Mouse (Mus musculus) stomach, embryonic 15.5 days (tissue): Measurements from ENCODE around the gene Tjp1. TPM values are rescaled to one million over a fixed set of nuclear protein-coding genes. Genes with fewer than 3 reads are reported as not detected.

ENCODE experiments used
- ATAC-seq: fragments of 200-750 bp; cut with Nextera tagmentation; 2 replicates; pipeline ENCODE4 v1.8.0; 2017; ENCODE audit warnings: low read depth, moderate number of reproducible peaks, moderate TSS enrichment; ENCODE audit not compliant: insufficient read depth, low FRiP score
- H3K27ac ChIP-seq: fragments of 300-500 bp; sonication (generic); 2 replicates; pipeline ENCODE4 v1.5.1; 2015; ENCODE audit warnings: mild to moderate bottlenecking, inconsistent platforms
- H3K27me3 ChIP-seq: fragments of 300-500 bp; sonication (generic); replicated peaks from 2 replicates; pipeline ENCODE4 v1.6.1; 2015; ENCODE audit warnings: inconsistent platforms
- H3K36me3 ChIP-seq: fragments of 300-500 bp; sonication (generic); 2 replicates; pipeline ENCODE4 v1.6.1; 2015; ENCODE audit warnings: inconsistent platforms
- H3K4me1 ChIP-seq: fragments of 300-500 bp; sonication (generic); 2 replicates; pipeline ENCODE4 v1.6.1; 2015; ENCODE audit warnings: inconsistent platforms
- H3K4me2 ChIP-seq: fragments of 300-500 bp; sonication (generic); 2 replicates; pipeline ENCODE4 v1.6.1; 2015; ENCODE audit warnings: mild to moderate bottlenecking, inconsistent platforms
- H3K4me3 ChIP-seq: fragments of 300-500 bp; sonication (generic); replicated peaks from 2 replicates; pipeline ENCODE4 v1.5.1; 2015; ENCODE audit warnings: inconsistent platforms
- H3K9ac ChIP-seq: fragments of 300-500 bp; sonication (generic); 2 replicates; pipeline ENCODE4 v1.6.1; 2015; ENCODE audit warnings: inconsistent platforms
- H3K9me3 ChIP-seq: fragments of 300-500 bp; sonication (generic); 2 replicates; pipeline ENCODE4 v1.6.1; 2016; ENCODE audit warnings: inconsistent platforms
- WGBS: fragments of 180-500 bp; shearing (Covaris S2); methylation state at CpG from one replicate; pipeline ENCODE4 v1.1.7; 2015; 5-methylcytosine and 5-hydroxymethylcytosine counted together
- polyA plus RNA-seq: library from polyadenylated mRNA; unstranded; fragments of >200 nt; fragmentation: Nextera tagmentation; extraction: Ambion mirVana; gene quantifications from 2 replicates; pipeline ENCODE4 v1.2.1, GENCODE M21; 2015

Tjp1 gene
- polyA plus RNA-seq, 1 experiment from 2014 or later: 23.1 TPM

DNA sequence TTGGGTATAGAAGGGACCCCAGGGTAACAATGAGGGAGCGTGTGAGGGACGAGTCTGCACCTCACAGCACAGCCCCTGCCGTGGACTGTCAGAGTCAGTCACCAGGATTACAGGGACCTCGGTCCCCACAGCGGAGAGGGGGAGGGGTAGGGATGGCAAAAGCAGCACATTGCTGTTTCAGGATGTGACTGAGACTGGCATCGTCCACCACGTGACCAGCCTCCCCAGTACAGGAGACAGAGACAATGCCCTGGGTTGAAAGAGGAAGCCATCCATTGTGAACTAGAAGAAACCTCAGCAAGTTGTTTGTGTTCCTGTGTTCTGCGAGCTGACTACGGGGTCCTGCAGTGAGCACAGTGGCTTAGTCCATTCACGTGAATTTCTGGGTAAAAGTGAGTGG, 106.1 kb downstream of the Tjp1 start:
- Histone ChIP-seq H3K4me3 (no peak overlapping the region), H3K9ac (no peak overlapping the region), H3K27ac (no peak overlapping the region), H3K9me3 (no peaks in the 10 kb centered on the region), H3K27me3 (no peaks in the 10 kb centered on the region), H3K4me2 (no peak overlapping the region), H3K4me1 (no peaks in the 10 kb centered on the region; the same call in 1 of the 2 replicates), H3K36me3 (no peaks in the 10 kb centered on the region)
- peak; percentile 48; the same call in 1 of the 2 replicates for ATAC-seq
- WGBS: 36% methylated on average over 10 of the region's 10 CpGs

DNA sequence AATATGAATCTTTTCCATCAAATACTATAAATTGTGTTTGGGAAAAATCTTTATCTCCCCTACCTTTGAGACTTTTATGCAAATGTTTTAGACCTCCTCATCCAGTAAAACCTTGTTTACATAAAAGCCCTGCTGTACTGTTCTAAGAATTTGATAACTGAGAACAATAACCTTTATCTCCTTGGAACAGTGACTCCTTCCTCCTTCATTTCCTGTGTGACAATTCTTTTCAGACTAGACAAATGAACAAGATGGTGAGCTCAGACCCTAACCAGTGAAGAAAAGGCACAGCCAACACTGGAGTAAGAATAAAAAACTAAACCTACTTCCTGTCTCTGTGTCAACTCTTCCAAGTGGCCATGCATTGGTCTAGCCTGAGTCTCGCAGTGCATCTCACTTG, 107.7 kb downstream of the Tjp1 start:
- H3K9ac ChIP-seq: no peak overlapping the region
- H3K4me1 ChIP-seq: no peaks in the 10 kb centered on the region; the same call in 1 of the 2 replicates
- H3K4me3 ChIP-seq: no peak overlapping the region
- H3K36me3 ChIP-seq: no peaks in the 10 kb centered on the region
- no peak overlapping the region for H3K4me2 ChIP-seq
- no peak for ATAC-seq
- H3K9me3 ChIP-seq: no peaks in the 10 kb centered on the region
- no peak overlapping the region for H3K27ac ChIP-seq
- no peaks in the 10 kb centered on the region for H3K27me3 ChIP-seq
- WGBS: 72% methylated on average over 1 of the region's 1 CpGs

DNA sequence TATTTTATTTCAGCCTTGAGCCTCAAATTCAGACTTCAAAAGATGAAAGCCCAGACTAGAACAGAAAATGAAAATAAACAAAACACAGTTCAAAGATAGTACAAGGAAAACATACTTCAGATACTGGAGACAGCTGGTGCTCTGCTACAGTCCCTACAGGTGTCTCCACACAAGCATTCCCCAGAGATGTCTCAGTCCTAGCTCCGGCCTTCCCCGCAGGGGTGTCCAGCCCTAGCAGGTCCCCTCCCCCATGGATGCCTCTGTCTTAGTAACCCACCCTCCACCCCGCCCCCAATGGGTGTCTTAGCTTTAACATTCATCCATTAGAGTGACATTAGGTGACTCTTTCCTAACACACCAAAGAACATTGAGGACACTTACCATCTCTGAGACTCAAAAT, 108.6 kb downstream of the Tjp1 start:
- no peak for ATAC-seq
- Histone ChIP-seq H3K4me1 (peaks cover 4% of the 10 kb centered on the region; the same call in 1 of the 2 replicates), H3K4me2 (no peak overlapping the region), H3K36me3 (no peaks in the 10 kb centered on the region), H3K9me3 (no peaks in the 10 kb centered on the region), H3K27me3 (no peaks in the 10 kb centered on the region), H3K9ac (no peak overlapping the region), H3K27ac (no peak overlapping the region), H3K4me3 (no peak overlapping the region)
- 62% methylated on average over 3 of the region's 3 CpGs for WGBS

DNA sequence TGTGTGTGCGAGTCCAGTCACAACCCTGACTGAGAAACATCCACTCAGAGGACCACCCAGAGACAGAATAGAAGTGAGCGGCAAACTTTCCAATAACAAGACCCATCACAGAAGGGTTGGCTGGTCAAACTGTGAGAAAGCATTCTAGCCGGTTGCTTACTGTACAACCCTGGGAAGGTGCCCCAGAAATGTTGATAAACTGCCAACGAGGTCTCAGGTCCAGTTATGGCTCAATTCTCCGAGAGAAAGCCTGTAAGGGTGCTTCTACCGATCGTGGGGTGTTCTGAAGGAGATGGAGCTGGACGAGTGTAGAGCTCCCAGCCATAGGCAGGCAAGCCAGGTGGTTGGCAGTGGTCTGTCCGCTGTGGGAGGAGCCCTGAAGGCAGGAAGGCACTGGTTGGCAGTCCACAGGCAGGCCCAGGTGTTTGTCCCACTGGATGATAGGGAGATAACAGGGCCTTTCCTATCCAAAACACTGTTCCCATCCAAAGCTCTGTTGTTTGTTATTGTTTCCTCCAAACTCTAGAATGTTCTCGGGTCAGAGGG, 109.1 kb downstream of the Tjp1 start:
- Histone ChIP-seq H3K4me1 (peaks cover 4% of the 10 kb centered on the region; the same call in 1 of the 2 replicates), H3K9ac (no peak overlapping the region), H3K4me2 (no peak overlapping the region), H3K4me3 (no peak overlapping the region), H3K9me3 (no peaks in the 10 kb centered on the region), H3K27me3 (no peaks in the 10 kb centered on the region), H3K27ac (no peak overlapping the region), H3K36me3 (no peaks in the 10 kb centered on the region)
- no peak for ATAC-seq
- WGBS: 72% methylated on average over 10 of the region's 10 CpGs

DNA sequence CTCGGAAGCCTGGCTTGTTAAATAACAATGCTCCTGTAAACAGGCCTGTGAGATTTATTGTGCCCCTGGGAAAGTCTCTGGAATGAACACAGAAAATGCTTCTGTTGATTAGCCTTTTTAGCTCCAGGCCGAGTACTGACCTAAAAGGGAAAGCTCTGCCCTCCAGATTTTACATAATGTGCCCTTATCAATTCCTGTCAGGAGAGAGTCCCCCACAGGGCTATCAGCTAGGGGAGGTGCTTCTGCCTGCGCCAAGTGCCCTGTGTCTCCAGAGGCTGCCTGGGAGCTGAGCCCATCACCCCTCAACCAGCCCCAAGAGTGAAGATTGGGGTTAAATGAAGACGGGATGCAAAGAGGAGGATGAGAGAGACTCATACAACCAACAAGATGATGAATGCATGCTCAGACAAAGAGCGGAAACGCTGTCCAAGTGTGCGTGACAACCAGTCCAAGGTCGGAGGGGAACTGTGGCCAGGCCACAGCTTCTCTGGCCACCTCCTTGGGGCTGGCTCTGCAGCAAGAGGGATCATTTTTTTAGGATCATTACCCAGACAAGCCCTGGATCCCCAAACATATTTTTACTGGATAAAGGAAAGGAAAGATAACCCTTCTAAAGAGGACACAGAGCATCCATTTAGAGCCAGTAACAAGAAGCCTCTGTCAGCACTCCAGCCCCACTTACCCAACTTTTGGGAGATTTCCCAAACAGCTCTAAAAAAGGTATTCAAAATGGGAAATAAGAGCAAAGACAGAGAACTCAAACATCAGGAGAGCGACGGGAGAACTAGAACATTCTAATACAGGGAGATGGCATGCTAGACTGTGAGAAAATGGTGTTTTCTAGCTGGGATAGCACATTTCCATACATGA, 110.1 kb downstream of the Tjp1 start:
- H3K4me3 ChIP-seq: no peak overlapping the region
- ATAC-seq: no peak
- no peak overlapping the region; the same call in 1 of the 2 replicates for H3K27ac ChIP-seq
- no peak overlapping the region for H3K4me2 ChIP-seq
- no peak overlapping the region for H3K9ac ChIP-seq
- H3K9me3 ChIP-seq: no peaks in the 10 kb centered on the region
- peaks cover 4% of the 10 kb centered on the region; the same call in 1 of the 2 replicates for H3K4me1 ChIP-seq
- no peaks in the 10 kb centered on the region for H3K36me3 ChIP-seq
- no peaks in the 10 kb centered on the region for H3K27me3 ChIP-seq
- 45% methylated on average over 10 of the region's 10 CpGs for WGBS

DNA sequence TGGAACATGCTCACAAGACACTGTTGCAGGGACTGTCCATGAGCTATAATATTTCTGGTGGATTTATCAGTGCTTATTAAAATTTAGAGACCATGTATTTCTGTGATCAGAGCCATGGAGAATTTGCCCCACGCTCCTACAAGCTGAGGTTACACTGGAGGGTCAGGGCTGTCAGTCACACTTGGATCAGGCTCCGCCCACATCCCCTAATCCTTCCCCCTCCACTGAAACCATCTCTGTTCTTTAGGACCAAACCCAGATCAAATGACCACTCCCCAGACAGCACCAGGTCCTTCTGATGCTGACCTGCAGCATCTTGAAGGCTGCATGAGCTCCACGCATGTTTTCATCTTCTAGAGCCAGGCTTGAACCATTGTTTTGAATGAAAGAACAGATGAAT, 111.1 kb downstream of the Tjp1 start:
- Histone ChIP-seq H3K9ac (no peak overlapping the region), H3K27ac (no peak overlapping the region), H3K36me3 (no peaks in the 10 kb centered on the region), H3K4me2 (no peak overlapping the region), H3K4me1 (peaks cover 4% of the 10 kb centered on the region; the same call in 1 of the 2 replicates), H3K4me3 (no peak overlapping the region), H3K9me3 (no peaks in the 10 kb centered on the region), H3K27me3 (no peaks in the 10 kb centered on the region)
- 72% methylated on average over 3 of the region's 3 CpGs for WGBS
- no peak for ATAC-seq

DNA sequence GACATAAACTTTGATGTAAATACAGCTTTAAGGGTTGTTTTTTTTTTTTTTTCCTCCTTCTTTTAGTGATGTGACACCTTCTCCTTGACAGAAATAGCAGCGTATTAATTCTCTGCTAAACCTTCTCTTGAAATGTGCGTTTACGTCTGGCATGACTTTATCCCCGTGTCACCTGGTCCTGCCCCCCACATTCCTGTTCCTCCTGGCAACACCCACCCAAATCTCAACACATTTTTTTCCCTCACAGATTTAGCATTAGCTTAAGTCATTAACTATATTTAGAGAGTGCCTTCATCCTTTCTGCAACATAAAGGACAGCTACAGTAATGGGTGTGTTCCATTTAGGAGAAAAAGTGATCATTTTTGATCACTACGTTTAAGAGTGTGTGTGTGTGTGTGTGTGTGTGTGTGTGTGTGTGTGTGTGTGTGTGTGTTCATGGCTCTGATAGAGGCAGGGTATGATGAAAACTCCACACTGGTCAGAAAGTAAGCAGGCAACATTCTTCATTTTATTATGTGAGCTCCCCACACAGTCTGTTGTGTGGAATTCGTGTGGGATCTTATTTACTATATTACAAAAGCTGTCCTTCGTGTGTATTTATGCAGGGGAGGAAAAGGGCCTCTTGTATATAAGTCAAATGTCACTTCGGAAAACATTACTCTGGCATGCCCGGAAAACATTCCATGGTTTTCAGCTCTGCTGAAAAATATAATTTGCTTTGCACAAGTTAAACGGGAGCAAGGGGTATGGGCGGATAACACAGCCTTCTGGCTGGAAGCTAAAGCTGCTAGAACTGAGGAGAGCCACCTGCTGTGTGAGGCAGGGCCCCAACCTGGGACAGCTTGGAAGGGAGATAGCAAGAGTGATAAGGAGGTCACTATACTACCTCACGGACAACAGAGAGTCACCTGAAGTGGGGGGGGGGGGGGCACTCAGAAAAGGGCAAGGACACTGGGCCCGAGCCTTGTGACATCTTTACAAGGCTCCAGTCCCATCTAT, 113.3 kb downstream of the Tjp1 start:
- 33% methylated on average over 13 of the region's 13 CpGs for WGBS
- H3K27ac ChIP-seq: no peak overlapping the region
- no peaks in the 10 kb centered on the region for H3K27me3 ChIP-seq
- no peak overlapping the region for H3K4me3 ChIP-seq
- H3K4me1 ChIP-seq: peaks cover 4% of the 10 kb centered on the region; the same call in 1 of the 2 replicates
- no peak overlapping the region for H3K9ac ChIP-seq
- H3K4me2 ChIP-seq: no peak overlapping the region
- H3K36me3 ChIP-seq: no peaks in the 10 kb centered on the region
- ATAC-seq: no peak; the same call in 1 of the 2 replicates
- H3K9me3 ChIP-seq: no peaks in the 10 kb centered on the region

DNA sequence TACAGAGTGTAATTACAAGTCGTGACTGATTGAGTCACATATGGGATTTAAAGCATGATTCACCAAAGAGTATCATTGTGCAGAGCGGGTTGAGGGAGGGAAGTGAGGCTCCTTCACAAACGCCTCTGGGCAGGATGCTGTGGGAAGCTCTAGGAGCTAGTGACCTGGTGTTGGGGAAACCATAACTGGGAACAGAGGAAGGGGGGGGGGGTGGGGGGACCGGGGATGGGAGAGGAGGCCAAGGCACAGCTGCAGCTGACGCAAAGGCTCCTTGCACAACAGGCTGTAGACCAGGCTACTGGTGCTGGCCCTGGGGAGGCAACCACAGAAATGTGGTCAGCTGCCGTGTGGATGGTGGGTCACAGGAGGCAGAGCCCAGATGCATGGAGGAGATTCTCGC, 116.9 kb downstream of the Tjp1 start:
- WGBS: 48% methylated on average over 7 of the region's 7 CpGs
- Histone ChIP-seq H3K36me3 (no peaks in the 10 kb centered on the region), H3K4me1 (0 out of 2 replicates have a peak, but pooled peaks cover 4% of the 10 kb centered on the region), H3K9ac (no peak overlapping the region), H3K9me3 (no peaks in the 10 kb centered on the region), H3K27ac (no peak overlapping the region), H3K4me3 (no peak overlapping the region), H3K27me3 (no peaks in the 10 kb centered on the region), H3K4me2 (no peak overlapping the region)
- ATAC-seq: no peak

DNA sequence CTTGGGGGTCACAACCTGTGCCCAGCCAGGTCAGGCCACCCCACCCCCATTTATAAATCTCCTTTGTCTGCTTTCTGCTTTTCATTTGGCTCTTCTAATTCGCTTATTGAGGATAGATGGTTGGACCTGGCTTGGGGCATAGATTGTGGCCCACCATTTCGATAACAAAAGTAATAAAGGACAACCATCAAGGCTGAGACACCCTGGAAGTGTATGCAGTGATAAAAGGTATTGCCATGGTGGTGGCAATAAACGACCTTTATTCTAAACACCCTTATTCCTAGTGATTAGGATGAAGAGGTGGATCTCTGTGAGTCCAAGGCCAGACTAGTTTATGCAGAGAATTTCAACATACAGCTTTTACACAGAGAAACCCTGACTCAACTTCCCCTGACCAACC, 121.2 kb downstream of the Tjp1 start:
- no peak overlapping the region for H3K27ac ChIP-seq
- no peaks in the 10 kb centered on the region for H3K27me3 ChIP-seq
- no peak overlapping the region for H3K9ac ChIP-seq
- H3K4me1 ChIP-seq: no peaks in the 10 kb centered on the region
- no peaks in the 10 kb centered on the region for H3K9me3 ChIP-seq
- H3K4me3 ChIP-seq: no peak overlapping the region
- ATAC-seq: no peak
- no peak overlapping the region for H3K4me2 ChIP-seq
- no peaks in the 10 kb centered on the region for H3K36me3 ChIP-seq
- WGBS: 74% methylated on average over 3 of the region's 3 CpGs

DNA sequence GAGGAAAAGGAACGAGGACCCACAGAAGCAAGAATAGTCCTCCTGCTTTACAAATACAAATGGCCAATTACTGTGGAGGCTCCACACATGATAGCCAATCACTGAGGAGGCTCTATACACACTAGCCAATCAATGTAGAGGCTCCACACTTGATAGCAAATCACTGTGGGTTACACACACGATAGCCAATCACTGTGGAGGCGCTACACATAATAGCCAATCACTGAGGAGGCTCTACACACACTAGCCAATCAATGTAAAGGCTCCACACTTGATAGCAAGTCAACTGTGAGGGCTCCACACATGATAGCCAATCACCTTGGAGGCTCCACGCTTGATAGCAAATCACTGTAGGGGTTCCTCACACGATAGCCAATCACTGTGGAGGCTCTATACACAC, 125.1 kb downstream of the Tjp1 start:
- Histone ChIP-seq H3K36me3 (no peaks in the 10 kb centered on the region), H3K9me3 (no peaks in the 10 kb centered on the region), H3K27ac (no peak overlapping the region), H3K4me3 (no peak overlapping the region), H3K4me1 (no peaks in the 10 kb centered on the region), H3K9ac (no peak overlapping the region), H3K4me2 (no peak overlapping the region), H3K27me3 (no peaks in the 10 kb centered on the region)
- no peak for ATAC-seq
- 92% methylated on average over 5 of the region's 5 CpGs for WGBS

DNA sequence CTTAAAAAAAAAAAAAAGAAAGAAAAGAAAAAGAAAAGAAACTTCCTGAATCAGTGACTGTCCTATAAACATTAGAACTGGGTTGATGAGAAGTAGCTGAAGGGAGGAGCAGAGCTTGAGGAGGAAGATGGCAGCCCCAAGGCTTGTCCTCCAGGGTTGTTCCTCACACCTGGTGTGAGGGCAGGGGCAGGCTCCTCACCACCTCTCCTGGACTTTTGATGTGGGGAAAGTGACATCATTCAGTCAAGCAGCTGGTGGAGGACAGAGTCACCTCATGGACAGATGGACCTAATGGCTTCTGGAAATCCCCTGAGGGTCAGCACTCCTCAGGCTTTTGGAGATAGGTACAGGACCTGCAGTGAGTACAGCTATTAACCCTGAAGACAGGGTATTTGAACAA, 126.0 kb downstream of the Tjp1 start:
- Histone ChIP-seq H3K9ac (no peak overlapping the region), H3K27me3 (no peaks in the 10 kb centered on the region), H3K4me3 (no peak overlapping the region), H3K4me1 (no peaks in the 10 kb centered on the region), H3K27ac (no peak overlapping the region), H3K9me3 (no peaks in the 10 kb centered on the region), H3K36me3 (no peaks in the 10 kb centered on the region), H3K4me2 (no peak overlapping the region)
- no peak for ATAC-seq
